Mouse (Mus musculus): ENCODE results near the gene Tubg2.

GRCm38 (mm10) chr11:101188166-101188805, 32.6 kb downstream of the Tubg2 start:
- no peak for TF ChIP-seq CTCF (IDR thresholded peaks at IDR 0.05; ENCODE audit: low read depth)
- TF ChIP-seq EP300 (optimal IDR thresholded peaks at IDR 0.05) = no peak

Data from stomach, postnatal 0 days (tissue).